Mouse (Mus musculus): ENCODE data around the gene Ezh1. TPM values are rescaled to one million over a fixed set of nuclear protein-coding genes. Genes with fewer than 3 reads are reported as not detected.

Ezh1 gene
- polyA plus RNA-seq, 2 experiments from 2014 or later, result 48.1 to 52.2 TPM

DNA sequence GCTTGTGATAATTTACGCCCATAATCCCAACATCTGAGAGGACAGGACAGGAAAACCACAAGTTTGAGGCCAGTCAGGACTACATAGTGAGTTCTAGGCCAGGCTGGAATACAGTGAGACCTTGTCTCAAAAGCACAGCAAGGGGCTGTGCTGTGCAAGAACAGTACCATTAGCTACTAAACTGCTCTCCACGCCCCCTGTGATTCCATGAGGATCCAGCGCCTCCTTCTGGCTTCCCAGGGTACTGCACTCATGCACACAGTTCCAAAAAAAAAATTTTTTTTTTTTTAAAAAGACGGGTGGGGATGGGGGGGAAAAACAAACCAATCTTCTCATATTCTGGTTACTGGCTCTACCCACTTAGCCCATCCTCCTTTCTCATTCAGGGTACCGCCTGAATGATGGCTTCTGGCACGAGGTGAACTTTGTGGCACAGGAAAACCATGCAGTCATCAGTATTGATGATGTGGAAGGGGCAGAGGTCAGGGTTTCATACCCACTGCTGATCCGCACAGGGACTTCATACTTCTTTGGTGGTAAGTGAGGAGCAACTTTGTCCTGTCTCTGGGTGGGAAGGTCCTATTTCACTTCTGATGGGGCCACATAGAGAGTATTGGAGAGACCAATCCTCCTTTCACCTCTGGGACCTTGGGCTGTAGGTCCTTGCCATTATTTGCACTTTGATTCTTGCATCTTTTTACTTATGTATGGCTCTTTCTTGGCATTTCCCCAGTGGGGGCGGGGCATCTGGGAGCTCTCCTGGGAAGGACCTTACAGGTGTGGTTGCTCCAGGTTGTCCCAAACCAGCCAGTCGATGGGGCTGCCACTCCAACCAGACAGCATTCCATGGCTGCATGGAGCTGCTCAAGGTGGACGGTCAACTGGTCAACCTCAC lies 45.2 kb downstream of the Ezh1 start:
- no peak for ATAC-seq

DNA sequence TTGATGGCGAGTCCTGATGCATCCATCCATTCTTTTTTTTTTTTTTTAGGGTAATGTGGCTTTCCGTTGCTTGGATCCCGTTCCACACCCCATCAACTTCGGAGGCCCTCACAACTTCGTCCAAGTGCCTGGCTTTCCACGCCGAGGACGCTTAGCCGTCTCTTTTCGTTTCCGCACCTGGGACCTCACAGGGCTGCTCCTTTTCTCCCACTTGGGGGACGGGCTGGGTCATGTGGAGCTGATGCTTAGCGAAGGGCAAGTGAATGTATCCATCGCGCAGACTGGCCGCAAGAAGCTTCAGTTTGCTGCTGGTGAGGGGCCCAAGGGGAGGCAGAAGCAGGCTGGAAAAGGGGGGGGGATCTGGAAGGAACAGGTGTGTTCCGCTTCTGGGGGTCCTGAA lies 46.0 kb downstream of the Ezh1 start:
- ATAC-seq, result no peak

DNA sequence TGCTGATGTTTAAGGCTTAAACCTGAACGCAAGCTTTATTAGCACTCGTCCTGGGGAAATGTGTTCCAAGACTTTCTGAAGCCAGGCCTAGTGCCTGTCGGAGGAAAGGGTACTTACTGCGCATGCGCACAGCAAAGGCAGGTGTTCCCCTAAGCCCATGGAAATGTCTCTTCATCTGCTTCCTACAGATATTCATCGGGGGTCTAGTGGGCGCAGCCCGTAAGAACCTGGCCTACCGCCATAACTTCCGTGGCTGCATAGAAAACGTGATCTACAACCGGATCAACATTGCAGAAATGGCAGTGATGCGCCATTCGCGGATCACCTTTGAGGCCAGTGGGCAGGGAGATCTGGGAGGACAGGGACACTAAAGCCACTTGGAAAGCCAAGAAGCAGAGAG lies 47.0 kb downstream of the Ezh1 start:
- no peak for ATAC-seq

DNA sequence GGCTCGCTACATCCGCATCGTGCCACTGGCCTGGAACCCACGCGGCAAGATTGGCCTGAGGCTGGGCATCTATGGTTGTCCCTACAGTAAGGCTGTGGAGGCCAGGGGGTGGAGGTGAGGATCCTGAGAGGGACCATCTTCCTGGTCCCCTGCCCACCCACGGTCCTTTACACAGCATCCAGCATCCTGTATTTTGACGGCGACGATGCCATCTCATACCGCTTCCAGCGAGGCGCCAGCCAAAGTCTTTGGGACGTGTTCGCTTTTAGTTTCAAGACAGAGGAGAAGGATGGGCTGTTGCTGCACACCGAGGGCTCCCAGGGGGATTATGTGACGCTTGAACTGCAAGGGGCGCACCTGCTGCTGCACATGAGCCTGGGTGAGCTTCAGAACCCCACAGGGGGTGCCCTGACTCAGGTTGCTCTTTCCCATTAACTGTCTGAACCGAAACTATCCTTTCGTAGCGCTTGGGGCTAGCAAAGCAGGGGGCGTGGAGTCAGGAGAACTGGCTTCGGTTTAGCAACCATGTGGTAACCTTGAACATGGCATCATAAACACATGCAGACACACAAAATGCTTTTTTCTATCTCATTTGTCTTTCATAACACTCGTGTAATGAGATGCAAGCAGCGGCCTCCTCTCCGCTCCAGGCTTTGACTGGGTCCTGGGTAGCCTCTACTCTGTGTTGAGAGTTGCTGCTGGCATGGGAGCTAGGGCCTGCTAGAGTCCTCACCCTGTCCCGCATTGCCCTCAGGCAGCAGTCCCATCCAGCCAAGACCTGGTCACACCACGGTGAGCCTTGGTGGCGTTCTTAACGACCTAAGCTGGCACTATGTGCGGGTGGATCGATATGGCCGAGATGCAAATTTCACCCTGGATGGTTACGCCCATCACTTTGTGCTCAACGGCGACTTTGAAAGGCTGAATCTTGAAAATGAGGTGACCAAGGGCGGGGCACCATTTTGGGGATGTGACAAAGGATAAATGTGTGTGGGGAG lies 47.9 kb downstream of the Ezh1 start:
- no peak for ATAC-seq

DNA sequence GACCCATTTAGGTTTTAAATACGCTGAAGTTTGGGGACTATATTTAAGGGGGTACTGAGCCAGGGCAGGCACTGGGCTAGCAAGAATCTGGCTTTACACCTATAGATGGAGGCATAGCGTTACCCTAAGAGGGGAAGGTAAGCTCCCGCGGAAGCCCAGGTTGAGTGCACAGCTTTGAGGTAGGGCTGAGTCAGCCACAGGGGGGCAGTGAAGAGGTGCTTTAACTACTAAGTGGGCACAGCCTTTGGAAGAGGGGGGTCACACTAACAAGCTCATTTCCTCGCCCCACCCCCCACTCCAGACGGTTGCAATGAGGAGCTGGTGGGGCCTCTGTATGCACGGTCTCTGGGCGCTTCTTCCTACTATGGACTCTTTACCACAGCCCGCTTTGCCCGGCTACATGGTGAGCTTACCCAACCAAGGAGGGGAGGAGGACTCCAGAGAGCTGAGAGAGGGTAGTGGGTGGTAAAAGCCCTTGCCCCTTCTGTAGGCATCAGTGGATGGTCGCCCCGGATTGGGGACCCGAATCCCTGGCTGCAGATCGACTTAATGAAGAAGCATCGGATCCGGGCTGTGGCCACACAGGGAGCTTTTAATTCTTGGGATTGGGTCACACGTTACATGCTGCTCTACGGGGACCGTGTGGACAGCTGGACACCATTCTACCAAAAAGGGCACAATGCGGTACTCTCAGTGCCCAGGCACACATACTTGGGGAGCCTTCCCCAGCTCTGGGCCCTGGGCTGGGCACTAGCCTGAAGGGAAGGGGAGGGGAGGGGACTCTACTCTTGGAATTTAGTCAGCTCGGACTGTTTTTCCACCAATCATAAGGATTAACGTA lies 49.1 kb downstream of the Ezh1 start:
- no peak for ATAC-seq

DNA sequence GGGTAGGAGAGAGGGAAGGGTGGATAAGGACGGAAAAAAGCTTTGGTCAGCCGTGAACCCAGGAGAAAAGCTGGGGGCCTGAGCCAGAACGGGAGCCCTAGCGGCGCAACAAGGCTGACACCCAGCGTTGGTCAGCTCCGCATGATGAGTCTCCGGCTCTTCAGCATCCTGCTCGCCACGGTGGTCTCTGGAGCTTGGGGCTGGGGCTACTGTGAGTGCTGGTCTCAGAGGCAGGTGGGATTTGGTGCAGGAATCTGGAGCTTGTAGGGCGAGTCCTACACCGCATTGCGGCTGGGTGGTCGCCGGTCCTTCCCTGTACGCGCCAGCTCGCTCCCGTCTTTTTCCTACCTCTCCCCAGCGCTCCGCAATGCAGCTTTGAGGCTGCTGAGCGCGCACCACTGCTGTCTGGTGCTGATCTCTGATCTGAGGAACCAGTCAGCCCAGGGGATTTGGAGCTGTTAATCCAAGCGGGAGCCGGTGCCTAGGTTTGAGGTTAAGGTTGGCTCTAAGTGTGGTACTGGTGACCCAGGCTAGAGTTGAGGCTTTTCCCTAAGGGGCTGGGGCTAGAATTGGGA lies 50.1 kb downstream of the Ezh1 start:
- no peak for ATAC-seq

DNA sequence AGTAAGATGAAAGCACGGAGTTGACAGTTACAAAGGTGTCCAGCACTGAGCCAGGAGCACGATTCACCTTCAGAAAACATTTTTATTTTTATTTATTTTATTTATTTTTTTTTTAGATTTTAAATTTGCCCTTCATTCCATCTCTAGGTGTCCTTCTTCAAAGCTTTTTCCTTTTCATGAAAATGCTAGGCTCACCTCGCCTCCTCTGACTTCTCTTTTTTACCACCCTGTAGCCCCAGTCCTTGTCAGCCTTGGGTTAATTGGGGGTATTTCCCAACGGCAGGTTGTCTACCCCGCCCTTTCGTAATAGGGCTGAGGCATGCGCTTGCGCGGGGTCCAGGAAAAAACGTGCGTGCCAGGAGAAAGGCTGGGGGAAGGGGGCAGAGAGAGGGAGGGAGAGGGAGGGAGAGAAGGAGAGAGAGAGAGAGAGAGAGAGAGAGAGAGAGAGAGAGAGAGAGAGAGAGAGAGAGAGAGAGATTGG lies 50.6 kb downstream of the Ezh1 start:
- ATAC-seq, result no peak

DNA sequence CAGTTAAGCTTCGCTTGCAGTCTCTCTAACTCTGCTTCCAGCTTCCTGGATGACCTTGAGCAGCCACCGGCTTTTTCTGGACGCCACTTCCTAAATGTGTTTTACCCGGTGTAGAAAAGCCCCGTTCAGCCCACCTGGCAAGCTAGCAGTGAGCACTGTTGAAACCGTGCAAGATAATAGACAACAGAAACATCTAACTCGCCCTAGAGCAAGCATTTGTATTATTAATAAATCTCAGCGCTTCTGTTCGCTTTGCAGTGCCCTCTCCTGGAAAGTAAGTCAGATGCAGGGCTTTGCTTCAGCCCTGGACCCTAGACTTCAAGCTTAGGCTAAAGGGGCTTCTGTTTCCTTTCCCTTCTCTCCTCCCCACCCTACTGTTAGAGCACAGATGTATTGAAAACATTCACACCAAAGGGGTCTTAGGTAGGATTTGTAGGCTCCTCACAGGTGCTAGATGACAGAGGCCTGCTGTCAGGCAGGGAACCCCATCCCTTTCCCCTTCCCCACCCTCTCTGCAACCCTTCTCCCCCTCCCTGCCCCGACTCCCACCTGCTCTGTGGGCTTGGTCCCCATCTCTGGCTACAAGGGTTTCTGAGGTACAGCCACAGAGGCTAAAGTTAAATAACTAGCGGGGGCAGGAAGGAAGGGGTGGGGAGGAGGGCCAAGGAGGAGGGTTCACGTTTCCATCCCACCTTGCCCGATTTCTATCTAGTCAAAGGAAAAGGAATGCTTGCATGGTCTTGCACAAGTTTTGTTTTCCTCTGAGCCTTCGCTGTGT lies 51.2 kb downstream of the Ezh1 start, which contains the start of gene Ccr10:
Gene Ccr10, minus strand, starts transcription at position 593 of the 778 bp plus-strand sequence.
- ATAC-seq, result no peak

DNA sequence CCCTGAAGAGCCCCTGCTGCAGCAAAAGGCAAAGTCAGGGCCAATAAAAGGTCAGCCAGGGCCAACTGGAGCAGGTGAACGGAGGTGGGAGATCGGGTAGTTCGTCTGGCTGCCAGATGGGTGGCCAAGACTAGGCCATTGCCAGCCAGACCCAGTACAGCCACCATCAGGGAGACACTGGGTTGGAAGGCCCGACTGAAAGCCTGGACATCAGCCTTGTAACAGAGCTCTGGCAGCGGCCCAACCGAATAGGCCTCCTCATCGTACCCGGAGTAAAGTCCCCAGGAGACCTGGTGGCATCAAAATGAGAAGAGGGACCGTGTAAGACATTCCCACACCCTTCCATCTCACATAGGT lies 51.9 kb downstream of the Ezh1 start:
- no peak for ATAC-seq

DNA sequence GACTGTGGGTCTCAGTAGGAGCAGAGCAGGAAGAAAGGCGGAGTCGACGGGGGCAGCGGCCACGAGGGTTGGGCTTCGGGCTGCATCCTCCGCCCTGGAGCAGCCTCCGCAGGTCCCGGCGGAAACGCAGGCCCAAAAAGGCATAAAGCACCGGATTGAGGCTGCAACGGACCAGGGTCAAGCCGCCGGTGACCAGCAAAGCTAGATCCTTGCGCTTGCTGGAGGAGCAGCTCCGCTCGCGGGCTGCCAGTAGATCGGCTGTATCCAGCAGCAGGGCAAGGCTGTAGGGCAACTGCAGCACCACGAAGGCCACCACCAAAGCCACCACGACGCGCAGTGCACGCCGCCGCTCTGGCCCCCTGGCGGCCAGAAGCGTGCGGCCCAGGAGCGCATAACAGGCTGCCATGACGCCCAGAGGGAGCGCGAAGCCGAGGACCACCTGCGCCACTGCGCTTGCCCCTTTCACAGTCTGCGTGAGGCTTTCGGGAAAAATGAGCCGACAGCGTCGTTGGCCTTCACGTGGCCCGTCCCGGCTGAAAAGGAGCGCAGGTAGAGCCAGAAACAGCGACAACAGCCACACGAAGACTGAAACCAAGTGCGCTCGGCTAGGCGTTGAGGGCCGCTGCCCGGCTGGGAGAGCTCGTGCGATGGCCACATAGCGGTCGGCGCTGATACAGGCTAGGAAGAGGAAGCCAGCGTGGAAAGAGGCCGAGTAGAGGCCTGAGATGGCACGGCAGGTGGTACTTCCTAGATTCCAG lies 52.5 kb downstream of the Ezh1 start:
- ATAC-seq, result peak; percentile 81

DNA sequence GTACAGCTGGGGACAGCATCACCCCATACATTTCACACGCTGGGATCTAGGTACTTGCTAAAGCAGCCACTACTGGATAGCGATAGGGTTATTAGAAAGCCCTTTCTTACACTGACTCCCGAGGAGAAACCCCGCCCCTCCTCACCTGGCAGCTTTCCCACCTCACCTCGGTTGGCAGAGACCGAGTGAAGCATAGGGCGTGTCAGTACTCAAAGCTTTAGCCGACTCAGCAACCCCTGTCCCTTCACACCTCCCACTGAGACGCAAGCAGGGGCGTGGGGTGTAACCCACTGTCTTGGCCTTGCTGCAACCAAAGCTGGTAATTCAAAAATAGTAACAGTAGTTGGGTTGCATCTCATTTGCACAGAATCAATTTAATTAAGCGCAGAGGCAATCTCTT lies 53.2 kb downstream of the Ezh1 start:
- no peak for ATAC-seq

DNA sequence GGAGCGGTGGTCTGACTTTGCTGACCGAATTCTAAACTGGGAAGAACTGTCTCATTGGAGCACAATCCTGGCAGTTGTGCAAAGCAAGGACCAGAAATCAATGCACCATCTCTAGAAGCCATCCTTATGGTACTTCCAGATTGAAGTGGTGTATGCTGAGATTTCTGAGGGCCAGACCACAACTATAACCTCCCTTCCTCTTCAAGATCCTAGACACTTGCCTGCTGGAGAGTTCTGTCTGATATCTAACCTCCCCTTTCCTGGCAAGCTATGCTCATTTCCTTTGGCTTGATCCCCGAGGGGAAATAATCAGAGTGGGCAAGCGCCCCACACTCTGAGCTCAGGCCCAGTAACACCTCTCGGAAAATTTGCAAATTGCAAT lies 53.8 kb downstream of the Ezh1 start:
- no peak for ATAC-seq

DNA sequence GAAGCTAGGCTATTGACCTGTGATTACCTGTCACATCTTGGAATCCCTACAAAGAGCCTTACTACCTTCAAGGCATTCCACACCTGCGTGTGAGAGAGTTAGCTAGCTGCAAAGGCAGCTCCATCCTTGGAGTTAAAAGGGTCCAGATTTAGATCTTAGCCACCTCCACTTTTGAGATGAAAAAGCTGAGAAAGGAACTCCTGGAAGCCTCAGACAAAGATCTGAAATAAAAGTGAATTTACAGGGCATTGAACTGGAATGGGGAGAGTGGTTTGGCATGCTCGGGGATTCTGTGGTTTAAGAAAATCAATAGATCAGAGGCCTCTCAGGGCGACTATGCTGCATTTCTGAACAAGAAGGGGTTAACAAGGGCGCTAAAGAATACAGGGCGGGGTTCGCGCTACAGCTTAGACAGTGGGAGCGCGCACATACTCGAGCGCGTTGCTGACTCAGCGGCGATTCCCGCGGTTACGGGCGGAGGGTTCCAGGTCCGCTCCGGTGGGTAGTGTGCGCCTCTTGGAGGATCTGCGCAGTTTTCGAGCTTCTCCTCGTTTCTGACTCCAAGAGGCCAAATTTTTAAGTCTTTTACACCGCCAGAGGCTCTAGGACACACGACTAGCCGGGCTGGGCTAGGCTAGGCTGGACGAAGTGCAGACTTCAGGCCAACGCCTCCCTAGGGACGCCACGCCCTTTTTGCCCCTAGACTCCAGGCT lies 54.4 kb downstream of the Ezh1 start:
- ATAC-seq, result no peak

DNA sequence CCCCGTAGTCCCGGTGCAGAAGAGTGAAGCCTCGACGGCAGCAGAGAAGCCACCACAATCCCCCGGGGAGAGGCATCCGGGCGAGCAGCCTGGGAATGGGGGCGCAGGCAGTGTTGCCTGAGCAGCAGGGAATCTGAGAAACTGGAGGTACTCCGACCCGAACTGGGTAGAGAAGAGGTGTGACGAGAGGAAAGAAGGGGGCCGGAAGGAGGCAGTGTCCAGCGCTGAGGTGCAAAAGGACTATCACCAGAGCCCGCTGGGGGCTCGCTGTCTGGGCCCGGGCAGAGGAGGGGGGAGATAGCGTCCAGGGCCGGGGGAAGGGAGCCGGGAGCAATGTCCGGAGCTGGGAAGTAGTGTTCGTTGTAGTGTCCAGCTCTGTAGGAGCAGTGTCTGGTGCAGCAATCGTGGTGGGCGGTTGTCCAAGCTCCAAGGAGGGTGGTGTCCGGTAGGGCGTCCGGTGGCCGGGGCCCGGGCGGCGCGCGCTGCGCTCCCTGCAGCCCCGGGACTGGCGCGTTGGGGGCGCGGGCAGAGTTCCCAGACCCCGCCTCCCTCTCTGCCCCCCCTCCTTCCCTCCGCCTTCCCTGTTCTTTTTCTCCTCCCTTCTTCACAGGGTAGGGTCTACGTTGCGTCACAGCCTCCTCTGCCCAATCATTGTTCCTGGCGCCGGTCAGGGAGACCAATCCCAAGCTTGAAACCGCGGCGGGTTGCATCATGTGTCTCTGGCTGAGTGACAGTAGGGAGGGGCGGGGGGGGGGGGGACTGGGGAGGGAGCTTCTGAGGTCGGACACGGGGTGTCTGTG lies 55.3 kb downstream of the Ezh1 start, which contains the start of gene Plekhh3:
Gene Plekhh3, minus strand, starts transcription at position 541 of the 800 bp plus-strand sequence.
- peak; percentile 44 for ATAC-seq

DNA sequence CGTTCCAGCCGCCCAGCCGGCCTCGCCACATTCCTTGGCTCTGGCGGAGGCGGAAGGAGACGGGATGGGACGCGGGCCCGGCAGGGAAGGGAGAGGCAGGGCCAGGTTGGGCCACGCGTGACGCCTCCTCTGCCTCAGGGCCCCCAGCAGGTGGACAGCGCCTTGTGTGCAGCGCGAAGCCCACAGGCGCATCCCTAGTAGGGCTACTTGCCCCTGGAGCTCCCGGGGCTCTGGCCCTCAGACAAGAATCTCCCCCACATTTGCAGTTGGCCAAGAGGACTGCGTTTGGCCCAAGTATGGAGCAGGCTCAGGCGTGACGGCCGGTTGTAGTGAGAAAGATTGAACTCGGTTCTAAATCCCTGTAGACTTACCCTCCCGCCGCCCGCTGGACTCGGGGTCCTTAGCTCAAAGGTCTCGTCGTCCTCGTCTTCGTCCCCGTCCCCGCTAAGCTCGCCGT lies 55.9 kb downstream of the Ezh1 start, which contains the start of gene Cntnap1:
Gene Cntnap1, plus strand, starts transcription at position 170 of the 457 bp plus-strand sequence.
- no peak for ATAC-seq

DNA sequence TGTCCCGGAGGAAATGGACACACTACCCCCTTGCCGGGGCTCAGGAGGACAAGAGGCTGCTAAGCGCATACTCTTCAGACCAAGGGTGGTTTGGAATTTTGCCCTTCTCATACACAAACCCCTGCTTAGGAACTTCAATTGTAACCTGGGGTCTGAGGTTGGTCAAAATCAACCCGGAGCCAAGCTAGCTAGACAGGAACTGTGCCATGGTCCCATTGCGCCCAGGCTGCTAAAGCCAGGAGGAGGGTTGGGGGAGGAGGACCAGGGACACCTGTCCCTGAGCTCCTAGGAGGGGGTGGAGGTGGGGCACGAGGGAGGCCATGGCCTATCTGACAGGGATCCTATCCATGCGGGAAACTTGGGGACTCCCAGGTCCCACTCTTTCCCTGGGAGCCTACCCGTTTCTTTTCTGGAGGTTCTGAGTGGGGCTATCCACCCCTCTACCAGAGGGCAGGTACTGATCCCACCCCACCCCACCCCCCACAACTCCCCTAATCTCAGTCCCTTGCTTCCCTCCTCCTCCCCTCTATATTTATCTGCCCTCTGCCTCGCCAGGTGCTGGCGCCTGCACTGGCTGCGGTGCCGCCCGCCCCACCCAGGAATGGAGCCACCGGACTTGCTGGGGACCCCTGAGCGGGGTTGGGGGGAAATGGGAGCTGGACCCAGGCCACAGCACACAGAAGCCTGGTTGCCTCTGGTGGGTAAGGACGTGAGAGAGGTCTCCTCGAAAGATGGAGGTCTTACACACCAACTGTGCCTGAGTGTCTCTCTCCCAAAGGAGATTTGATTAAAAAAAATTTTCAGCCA lies 56.8 kb downstream of the Ezh1 start:
- ATAC-seq, result no peak

DNA sequence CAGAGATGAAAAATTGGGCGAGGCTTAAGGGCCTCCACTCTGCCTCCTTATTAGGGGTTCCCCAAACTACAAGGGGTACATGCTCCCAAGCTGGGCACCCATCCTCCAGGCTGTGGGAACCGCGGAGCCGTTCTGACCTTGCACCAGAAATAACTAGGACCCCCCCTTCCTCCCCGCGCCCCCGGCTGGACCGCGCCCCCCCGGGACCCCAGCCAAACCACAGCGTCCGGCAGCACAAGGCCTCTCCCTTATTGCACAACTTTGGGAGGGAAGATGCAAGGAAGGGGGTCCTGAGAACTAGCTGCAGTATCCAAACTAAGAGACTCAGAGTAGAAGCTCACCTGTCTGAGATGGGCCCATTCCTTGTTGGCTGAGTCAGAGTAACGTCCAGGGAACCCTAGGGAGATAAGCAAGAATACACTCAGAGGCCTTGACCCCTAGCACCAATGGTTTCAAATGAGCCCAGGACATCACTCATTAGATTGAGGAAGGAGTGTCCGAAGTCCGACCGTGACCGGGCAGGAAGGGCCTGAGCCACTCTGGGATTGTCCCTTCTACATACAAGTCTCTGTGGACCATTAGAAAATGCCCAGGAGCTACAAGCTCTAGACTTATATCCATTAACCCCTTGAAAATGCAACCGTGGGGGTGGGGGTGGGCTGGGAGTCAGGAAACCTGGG lies 57.8 kb downstream of the Ezh1 start:
- no peak for ATAC-seq
